Mouse (Mus musculus): ENCODE results near the gene Vwa1. TPM values are rescaled to one million over a fixed set of nuclear protein-coding genes. Genes with fewer than 3 reads are reported as not detected.

The Vwa1 gene
- 6.9 TPM for polyA plus RNA-seq (2015; fragmentation: Illumina TruSeq; extraction: RNeasy Lipid Tissue Mini Kit (QIAGEN cat#74804); ENCODE audit: insufficient read depth, low read depth, low replicate concordance)

DNA sequence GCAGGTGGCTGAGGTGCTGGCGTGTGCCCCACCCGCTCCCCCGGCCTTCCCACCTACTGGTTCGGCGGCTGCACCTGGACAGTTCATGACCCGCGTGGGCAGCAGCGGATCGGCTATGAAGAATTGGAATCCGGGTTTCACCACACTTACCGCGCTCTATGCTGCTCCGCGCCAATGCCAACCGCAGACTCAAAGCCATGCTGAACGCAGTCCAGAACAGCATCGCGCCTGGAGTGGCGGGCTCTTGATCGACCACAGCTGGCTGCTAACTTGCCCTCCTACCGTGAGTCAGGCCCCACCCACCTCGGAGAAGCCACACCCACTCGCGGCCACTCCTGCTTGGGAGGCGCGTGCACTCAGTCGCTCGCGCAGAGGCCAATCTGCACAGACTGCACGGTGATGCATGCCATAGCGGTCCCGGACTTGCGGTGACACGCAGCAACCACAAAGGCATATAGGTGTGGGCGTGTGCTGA is at the start of gene Vwa1:
Gene Vwa1 (minus strand): TSS at position 419 of the 475 bp plus-strand sequence.

GRCm38 (mm10) chr4:155811929-155812664 is 37.6 kb upstream of the Vwa1 start, which contains the start of gene Ccnl2:
TSS of gene Ccnl2 (plus strand) at chr4:155812489.

DNA sequence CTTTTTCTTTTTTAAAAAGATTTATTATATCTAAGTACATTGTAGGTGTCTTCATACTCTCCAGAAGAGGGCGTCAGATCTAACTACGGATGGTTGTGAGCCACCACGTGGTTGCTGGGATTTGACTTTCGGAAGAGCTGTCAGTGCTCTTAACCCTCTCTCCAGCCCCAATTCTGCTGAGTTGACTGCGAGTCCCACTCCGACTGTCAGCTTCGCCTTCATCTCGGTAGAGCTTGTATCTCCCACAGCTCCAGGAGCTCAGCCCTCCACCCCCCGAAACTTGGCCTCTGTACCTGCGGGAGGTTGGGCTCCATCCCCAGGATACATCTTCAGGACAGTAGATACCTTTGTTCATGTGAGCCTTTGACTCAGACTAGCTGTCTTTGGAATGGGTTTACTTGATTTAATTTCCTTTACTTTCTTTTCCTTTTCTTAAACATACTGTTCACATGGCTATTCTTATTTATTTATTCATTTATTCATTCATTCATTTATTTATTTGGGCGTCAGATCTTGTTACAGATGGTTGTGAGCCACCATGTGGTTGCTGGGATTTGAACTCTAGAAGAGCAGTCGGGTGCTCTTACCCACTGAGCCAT is 28.3 kb upstream of the Vwa1 start, which contains the start of gene Mrpl20:
Gene Mrpl20 (plus strand): TSS at position 138 of the 599 bp plus-strand sequence.

DNA sequence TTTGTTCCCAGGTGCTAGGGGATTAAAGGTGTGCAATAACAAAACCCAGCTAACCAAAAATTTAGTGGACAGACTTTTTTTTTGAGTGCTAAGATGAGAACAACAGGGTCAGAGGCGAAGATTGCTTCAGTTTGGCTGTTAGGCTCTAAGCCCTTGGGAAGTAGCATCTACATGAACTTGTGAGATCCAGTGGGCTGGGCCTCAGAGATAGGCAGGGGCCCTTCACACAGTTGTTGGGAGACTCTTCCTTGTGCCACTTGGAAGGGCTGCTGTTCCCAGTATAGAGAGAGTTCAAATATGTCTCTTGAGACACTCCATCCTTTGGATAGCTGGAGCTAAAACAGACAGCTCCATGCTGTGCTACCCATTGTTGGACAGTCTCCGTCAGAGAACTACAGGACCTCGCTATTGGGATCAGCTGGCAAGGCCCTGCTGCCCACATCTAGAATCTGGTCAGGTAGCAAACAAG is 15.6 kb upstream of the Vwa1 start, which contains the start of gene Ankrd65:
Gene Ankrd65 (plus strand): TSS at position 419 of the 469 bp plus-strand sequence.

DNA sequence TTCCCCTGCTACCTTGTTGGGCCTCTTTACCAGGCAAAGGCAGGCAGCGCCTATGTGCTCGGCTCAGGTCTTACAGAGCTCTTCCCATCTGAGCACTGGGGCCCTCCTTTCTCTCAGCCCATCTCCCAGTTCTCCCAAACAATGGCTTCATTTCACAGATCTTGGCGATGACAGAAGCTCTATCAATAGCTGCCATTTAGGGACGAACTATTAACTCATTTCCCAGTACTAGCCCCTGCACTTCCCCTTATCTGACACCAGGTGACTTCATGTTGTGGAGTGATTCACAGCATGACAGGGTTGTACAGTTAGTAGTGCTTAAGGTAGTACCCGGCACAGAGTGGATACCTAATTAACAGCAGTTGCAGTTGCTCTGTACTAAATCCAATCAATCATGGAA is 11.3 kb upstream of the Vwa1 start, which contains the start of gene Tmem88b:
Gene Tmem88b (minus strand): TSS at position 56 of the 400 bp plus-strand sequence.

DNA sequence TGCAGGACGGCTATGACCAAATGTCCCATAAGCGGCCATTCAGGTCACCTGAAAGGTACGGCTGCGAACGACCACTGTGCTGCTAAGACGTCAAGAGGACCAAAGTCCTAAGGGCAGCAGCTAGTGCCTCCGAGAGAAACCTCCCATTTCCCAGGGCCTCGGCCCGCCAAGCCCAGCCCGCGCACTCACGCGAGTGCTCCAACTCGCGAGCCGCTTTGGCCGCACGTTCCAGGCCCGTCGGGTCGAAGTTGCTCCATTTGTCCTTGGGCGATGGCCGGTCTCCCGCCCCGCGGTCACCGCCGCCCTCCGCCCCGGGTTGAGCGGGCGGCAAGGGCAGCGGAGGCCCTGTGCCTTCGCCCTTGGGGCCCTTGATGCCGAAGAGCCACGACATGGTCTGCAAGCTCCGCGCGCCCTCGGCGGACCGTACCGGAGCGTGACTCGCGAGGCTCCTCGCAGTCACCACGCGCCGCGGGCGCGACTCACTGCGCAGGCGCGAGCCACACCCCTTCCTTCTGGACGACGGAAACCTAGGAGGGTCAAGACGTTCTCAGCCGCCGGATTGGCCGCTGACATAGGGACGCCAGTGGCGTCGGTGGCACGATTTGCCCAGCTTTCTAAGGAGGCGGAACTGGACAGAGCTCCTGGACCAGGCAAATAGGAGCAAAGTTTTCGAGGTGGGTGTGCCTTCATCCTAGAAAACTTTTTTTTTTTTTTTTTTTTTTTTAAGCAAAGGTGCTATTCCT is 13.7 kb downstream of the Vwa1 start, which contains the start of gene Atad3a:
Gene Atad3a (minus strand): TSS at position 481 of the 743 bp plus-strand sequence.

DNA sequence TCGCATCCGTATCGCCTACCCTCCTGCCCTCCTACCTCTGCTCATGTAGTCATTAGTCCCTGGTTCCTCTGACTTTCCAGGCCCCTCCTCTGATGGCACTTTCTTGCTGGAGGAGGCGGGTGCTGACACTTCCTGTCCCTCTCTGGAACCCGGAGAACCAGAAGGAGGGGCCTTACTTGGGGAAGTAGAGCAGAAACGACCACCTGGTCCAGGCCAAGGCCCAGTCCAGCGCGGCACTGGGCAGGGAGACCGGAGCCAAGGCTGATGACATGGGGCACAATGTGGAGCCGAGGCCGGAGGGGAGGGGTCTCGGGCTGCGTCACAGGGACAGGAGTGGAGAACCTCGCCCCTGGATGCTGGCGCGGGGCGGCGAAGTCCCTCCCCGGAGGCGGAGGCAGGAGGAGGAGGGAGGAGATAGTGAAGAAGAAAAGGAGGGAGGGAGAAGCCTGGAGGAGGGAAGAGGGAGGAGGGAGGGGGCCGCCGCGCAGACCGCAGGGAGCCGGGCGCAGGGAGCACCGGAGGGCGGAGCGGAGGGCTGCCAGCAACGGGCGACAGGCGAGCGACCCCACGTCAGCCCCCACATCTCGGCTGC is 40.1 kb downstream of the Vwa1 start, which contains the start of gene Tmem240:
Gene Tmem240 (plus strand): TSS at position 451 of the 592 bp plus-strand sequence.

Other genes with a start within 250 kb of the Vwa1 start
- 23.1 TPM for gene Nadk, start 212.3 kb downstream of the Vwa1 start, polyA plus RNA-seq (2015; fragmentation: Illumina TruSeq; extraction: RNeasy Lipid Tissue Mini Kit (QIAGEN cat#74804); ENCODE audit: insufficient read depth, low read depth, low replicate concordance)
- gene Slc35e2, start 173.3 kb downstream of the Vwa1 start, polyA plus RNA-seq (2015; fragmentation: Illumina TruSeq; extraction: RNeasy Lipid Tissue Mini Kit (QIAGEN cat#74804); ENCODE audit: insufficient read depth, low read depth, low replicate concordance) = 2.6 TPM
- 36.0 TPM for gene Cdk11b, start 149.8 kb downstream of the Vwa1 start, polyA plus RNA-seq (2015; fragmentation: Illumina TruSeq; extraction: RNeasy Lipid Tissue Mini Kit (QIAGEN cat#74804); ENCODE audit: insufficient read depth, low read depth, low replicate concordance)
- not detected for gene Gm10563, start 129.3 kb downstream of the Vwa1 start, polyA plus RNA-seq (2015; fragmentation: Illumina TruSeq; extraction: RNeasy Lipid Tissue Mini Kit (QIAGEN cat#74804); ENCODE audit: insufficient read depth, low read depth, low replicate concordance)
- gene Mmp23, start 121.3 kb downstream of the Vwa1 start, polyA plus RNA-seq (2015; fragmentation: Illumina TruSeq; extraction: RNeasy Lipid Tissue Mini Kit (QIAGEN cat#74804); ENCODE audit: insufficient read depth, low read depth, low replicate concordance) = 10.6 TPM
- 17.5 TPM for gene Mib2, start 105.5 kb downstream of the Vwa1 start, polyA plus RNA-seq (2015; fragmentation: Illumina TruSeq; extraction: RNeasy Lipid Tissue Mini Kit (QIAGEN cat#74804); ENCODE audit: insufficient read depth, low read depth, low replicate concordance)
- gene Fndc10, start 80.4 kb downstream of the Vwa1 start, polyA plus RNA-seq (2015; fragmentation: Illumina TruSeq; extraction: RNeasy Lipid Tissue Mini Kit (QIAGEN cat#74804); ENCODE audit: insufficient read depth, low read depth, low replicate concordance) = 3.8 TPM
- 15.1 TPM for gene Ssu72, start 69.9 kb downstream of the Vwa1 start, polyA plus RNA-seq (2015; fragmentation: Illumina TruSeq; extraction: RNeasy Lipid Tissue Mini Kit (QIAGEN cat#74804); ENCODE audit: insufficient read depth, low read depth, low replicate concordance)
- gene Tmem240, start 39.9 kb downstream of the Vwa1 start, polyA plus RNA-seq (2015; fragmentation: Illumina TruSeq; extraction: RNeasy Lipid Tissue Mini Kit (QIAGEN cat#74804); ENCODE audit: insufficient read depth, low read depth, low replicate concordance) = 0.18 TPM
- gene Atad3a, start 13.6 kb downstream of the Vwa1 start, polyA plus RNA-seq (2015; fragmentation: Illumina TruSeq; extraction: RNeasy Lipid Tissue Mini Kit (QIAGEN cat#74804); ENCODE audit: insufficient read depth, low read depth, low replicate concordance) = 21.6 TPM
- 0.22 TPM for gene Tmem88b, start 11.2 kb upstream of the Vwa1 start, polyA plus RNA-seq (2015; fragmentation: Illumina TruSeq; extraction: RNeasy Lipid Tissue Mini Kit (QIAGEN cat#74804); ENCODE audit: insufficient read depth, low read depth, low replicate concordance)
- not detected for gene Ankrd65, start 15.7 kb upstream of the Vwa1 start, polyA plus RNA-seq (2015; fragmentation: Illumina TruSeq; extraction: RNeasy Lipid Tissue Mini Kit (QIAGEN cat#74804); ENCODE audit: insufficient read depth, low read depth, low replicate concordance)
- gene Mrpl20, start 28.2 kb upstream of the Vwa1 start, polyA plus RNA-seq (2015; fragmentation: Illumina TruSeq; extraction: RNeasy Lipid Tissue Mini Kit (QIAGEN cat#74804); ENCODE audit: insufficient read depth, low read depth, low replicate concordance) = 43.6 TPM
- gene Ccnl2, start 37.8 kb upstream of the Vwa1 start, polyA plus RNA-seq (2015; fragmentation: Illumina TruSeq; extraction: RNeasy Lipid Tissue Mini Kit (QIAGEN cat#74804); ENCODE audit: insufficient read depth, low read depth, low replicate concordance) = 114 TPM
- 38.2 TPM for gene Aurkaip1, start 56.6 kb upstream of the Vwa1 start, polyA plus RNA-seq (2015; fragmentation: Illumina TruSeq; extraction: RNeasy Lipid Tissue Mini Kit (QIAGEN cat#74804); ENCODE audit: insufficient read depth, low read depth, low replicate concordance)
- gene Mxra8, start 65.0 kb upstream of the Vwa1 start, polyA plus RNA-seq (2015; fragmentation: Illumina TruSeq; extraction: RNeasy Lipid Tissue Mini Kit (QIAGEN cat#74804); ENCODE audit: insufficient read depth, low read depth, low replicate concordance) = 34.6 TPM
- 37.5 TPM for gene Dvl1, start 72.7 kb upstream of the Vwa1 start, polyA plus RNA-seq (2015; fragmentation: Illumina TruSeq; extraction: RNeasy Lipid Tissue Mini Kit (QIAGEN cat#74804); ENCODE audit: insufficient read depth, low read depth, low replicate concordance)
- gene Tas1r3, start 88.7 kb upstream of the Vwa1 start, polyA plus RNA-seq (2015; fragmentation: Illumina TruSeq; extraction: RNeasy Lipid Tissue Mini Kit (QIAGEN cat#74804); ENCODE audit: insufficient read depth, low read depth, low replicate concordance) = not detected
- 2.7 TPM for gene Cptp, start 94.7 kb upstream of the Vwa1 start, polyA plus RNA-seq (2015; fragmentation: Illumina TruSeq; extraction: RNeasy Lipid Tissue Mini Kit (QIAGEN cat#74804); ENCODE audit: insufficient read depth, low read depth, low replicate concordance)
- 4.5 TPM for gene Ints11, start 94.8 kb upstream of the Vwa1 start, polyA plus RNA-seq (2015; fragmentation: Illumina TruSeq; extraction: RNeasy Lipid Tissue Mini Kit (QIAGEN cat#74804); ENCODE audit: insufficient read depth, low read depth, low replicate concordance)
- 6.6 TPM for gene Pusl1, start 117.1 kb upstream of the Vwa1 start, polyA plus RNA-seq (2015; fragmentation: Illumina TruSeq; extraction: RNeasy Lipid Tissue Mini Kit (QIAGEN cat#74804); ENCODE audit: insufficient read depth, low read depth, low replicate concordance)
- gene Acap3, start 117.1 kb upstream of the Vwa1 start, polyA plus RNA-seq (2015; fragmentation: Illumina TruSeq; extraction: RNeasy Lipid Tissue Mini Kit (QIAGEN cat#74804); ENCODE audit: insufficient read depth, low read depth, low replicate concordance) = 3.7 TPM
- gene Ube2j2, start 169.1 kb upstream of the Vwa1 start, polyA plus RNA-seq (2015; fragmentation: Illumina TruSeq; extraction: RNeasy Lipid Tissue Mini Kit (QIAGEN cat#74804); ENCODE audit: insufficient read depth, low read depth, low replicate concordance) = 15.4 TPM
- 15.8 TPM for gene C1qtnf12, start 187.6 kb upstream of the Vwa1 start, polyA plus RNA-seq (2015; fragmentation: Illumina TruSeq; extraction: RNeasy Lipid Tissue Mini Kit (QIAGEN cat#74804); ENCODE audit: insufficient read depth, low read depth, low replicate concordance)
- gene B3galt6, start 218.0 kb upstream of the Vwa1 start, polyA plus RNA-seq (2015; fragmentation: Illumina TruSeq; extraction: RNeasy Lipid Tissue Mini Kit (QIAGEN cat#74804); ENCODE audit: insufficient read depth, low read depth, low replicate concordance) = 1.6 TPM
- 42.9 TPM for gene Sdf4, start 218.2 kb upstream of the Vwa1 start, polyA plus RNA-seq (2015; fragmentation: Illumina TruSeq; extraction: RNeasy Lipid Tissue Mini Kit (QIAGEN cat#74804); ENCODE audit: insufficient read depth, low read depth, low replicate concordance)
- gene Tnfrsf4, start 239.1 kb upstream of the Vwa1 start, polyA plus RNA-seq (2015; fragmentation: Illumina TruSeq; extraction: RNeasy Lipid Tissue Mini Kit (QIAGEN cat#74804); ENCODE audit: insufficient read depth, low read depth, low replicate concordance) = not detected

Measured in pancreas, adult 10 weeks (tissue).